Mouse (Mus musculus): ENCODE measurements around the gene Macrod1.
"Not testable (repeated sequence)": the region's sequence is repeated elsewhere in the genome, so short reads cannot be mapped to it uniquely, and the experiment has no call there.

The Macrod1 gene

DNA sequence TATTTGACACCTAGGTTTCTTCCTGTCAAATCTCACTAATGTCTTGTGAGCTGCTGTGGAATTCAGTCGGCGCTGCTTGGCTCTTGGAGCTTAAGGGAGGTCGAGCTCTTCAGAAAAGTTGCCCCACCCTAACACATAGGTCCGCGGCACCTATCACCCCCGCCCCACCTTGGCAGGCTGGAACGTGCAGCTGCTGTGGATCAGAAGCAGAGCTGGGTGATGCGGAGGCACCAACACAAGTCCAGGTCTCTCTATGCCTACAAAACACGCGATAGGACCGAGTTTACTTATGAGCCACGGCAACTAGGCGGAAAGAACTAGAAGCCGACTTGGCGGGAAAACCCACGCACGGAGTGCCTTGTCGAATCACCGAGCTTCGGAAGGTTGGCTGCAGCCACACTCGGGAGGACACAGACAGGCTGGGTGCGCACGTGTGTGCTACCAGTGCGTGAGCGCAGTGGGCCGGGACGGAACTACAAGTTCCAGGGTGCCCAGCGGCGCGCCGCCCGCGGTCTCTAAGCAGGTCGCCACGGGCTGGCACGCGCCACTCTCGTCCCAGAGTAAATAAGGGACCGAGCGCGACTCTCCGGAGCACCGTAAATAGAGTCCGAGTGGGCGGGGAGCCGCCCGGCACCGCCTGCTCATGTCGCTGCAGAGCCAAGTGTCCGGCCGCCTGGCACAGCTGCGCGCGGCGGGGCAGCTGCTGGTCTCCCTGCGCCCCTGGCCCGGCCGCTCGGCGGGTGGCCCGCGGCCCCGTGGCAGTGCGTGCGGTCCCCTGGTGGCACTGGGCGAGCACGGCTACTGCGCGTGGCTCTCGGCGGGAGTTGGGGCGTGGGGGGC is at the start of gene Macrod1:
Gene Macrod1, plus strand, starts transcription at position 563 of the 840 bp plus-strand sequence.
- DNase-seq: peak; percentile 84

DNA sequence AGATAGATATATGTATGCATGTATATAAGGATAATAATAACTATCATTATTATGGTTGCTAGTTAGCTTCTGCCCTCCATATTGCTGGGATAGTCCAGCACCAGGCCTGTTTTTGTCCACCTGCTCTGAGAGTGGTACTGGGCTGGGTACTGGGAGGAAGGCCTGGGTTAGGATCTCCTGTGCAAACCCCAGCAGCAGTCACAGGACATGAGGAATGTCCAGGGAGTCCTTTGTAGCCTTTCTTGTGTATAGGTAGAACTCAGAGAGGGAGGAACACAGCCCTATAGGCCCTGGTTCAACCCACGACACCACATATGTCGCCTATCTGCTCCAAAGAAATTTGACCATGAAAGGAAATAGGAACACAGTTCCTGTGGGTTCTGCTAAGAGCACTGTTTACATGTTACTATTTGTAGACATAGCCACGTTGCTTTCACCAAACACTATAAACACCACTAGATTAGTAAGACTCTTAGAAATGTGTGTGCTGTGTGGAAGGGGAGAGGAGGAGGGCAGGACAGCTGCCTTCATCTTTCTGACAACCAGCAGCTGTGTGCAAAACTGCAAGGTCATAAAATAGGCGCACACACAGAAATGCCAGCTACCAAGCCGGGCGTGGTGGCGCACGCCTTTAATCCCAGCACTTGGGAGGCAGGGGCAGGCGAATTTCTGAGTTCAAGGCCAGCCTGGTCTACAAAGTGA is 49.6 kb upstream of the Macrod1 start:
- no peak for DNase-seq

DNA sequence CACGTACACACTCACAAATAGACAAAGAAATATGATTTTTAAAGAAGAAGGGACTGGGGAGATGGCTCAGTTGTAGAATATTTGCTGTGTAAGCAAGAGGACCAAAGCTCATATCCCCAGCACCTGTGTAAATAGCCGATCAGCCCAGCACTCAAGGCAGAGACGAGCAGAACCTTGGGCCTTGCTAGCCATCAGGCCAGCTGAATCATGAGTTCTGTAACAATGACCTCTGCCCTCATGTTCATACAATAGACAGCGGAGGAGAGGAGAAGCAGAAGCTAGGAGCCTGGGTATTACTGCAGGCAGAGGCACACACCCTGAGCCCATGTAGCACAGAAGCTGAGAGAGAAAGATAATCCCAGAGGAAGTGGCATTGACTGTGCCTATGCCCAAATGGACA is 44.2 kb upstream of the Macrod1 start:
- no peak for DNase-seq

DNA sequence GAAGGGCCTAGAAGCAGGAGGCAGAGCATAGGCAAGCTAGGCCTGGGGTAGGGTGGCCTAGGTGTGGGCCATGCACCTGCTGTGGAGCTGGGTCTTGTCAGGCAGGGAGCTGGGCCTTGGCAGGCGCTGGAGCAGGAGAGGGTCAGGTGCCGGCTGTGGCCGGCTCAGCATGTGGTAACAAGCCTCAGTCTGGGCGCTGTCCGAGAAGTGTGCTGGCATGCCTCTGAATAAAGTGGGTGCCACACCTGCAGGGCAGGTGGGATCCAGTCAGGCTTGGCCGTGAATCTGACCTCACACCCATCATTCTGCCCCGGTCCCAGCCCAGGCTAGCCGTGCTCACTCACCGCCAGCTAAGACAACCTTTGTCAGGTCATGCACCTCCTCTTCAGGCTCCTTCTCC is 42.6 kb upstream of the Macrod1 start:
- no peak for DNase-seq

DNA sequence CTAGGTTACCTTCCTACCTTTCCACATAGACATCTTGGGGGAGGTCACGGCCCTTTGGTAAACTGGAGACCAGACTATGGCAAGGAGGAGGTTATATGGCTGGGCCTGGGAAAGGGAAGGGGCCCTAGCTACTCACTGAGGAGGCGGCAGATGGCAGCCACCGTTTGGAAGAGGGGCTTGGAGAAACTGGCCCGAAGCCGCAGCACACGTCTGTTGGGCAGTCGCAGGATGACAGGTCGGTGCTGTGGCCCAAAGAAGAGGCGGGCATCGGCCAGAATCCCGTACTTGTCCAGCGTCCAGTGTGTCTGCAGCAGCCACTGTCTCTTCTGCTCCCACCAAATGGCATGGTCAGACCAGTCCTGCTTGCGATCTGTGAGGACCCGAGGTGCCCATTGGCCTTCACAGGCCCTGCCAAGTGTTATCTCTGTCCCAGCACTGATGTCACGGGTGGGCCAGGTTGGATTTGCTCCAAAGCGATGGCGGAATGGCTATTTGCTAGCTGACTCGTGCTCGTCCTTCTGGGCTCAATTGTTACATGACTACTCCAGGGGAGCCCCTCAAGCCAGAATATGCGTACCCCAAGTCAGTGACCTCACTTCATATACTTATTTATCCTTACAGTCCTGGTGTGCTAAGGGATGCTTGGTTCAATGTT is 42.0 kb upstream of the Macrod1 start:
- DNase-seq: no peak

DNA sequence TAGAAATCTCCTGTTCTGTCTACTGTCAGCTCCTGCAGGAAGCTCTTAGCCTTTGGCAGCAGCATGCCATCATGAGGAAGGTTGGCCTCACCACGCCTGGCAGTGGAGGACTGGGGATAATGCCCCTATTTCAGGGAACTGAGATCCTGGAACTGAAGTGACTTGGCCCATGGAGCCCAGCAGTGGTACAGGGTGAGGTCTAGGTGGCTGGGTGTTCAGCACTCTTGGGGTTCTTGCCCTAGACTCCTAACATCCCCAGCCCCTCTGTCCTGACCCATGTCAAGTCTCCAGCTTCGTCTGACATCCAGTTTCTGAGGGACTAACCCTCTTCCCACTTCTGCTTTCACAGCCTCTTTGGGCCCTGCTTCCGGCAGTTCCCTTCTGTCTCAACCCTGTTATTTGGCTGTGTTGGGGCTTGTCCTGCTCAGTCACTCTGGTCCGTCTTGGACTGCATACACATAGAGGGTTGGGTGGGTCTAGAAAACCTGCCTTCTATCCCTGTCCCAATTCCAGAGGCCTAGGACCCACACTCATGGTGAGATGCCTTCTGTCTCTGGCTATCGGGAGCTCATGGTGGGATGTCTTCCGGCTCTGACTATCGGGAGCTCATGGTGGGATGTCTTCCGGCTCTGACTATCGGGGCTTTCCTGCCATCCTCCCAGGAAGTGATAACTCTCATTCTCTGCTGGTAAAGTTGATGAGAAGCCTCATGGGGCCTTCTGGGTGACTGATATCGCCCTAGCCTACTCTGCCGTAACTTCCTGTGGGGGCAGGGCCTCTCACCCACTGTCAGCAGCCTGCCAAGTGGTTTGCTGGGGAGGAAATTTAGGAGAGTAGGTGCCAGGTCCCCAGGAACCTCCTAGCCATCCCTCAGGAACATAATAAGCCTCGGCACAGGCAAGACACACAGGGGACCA is 38.8 kb upstream of the Macrod1 start:
- no peak for DNase-seq

DNA sequence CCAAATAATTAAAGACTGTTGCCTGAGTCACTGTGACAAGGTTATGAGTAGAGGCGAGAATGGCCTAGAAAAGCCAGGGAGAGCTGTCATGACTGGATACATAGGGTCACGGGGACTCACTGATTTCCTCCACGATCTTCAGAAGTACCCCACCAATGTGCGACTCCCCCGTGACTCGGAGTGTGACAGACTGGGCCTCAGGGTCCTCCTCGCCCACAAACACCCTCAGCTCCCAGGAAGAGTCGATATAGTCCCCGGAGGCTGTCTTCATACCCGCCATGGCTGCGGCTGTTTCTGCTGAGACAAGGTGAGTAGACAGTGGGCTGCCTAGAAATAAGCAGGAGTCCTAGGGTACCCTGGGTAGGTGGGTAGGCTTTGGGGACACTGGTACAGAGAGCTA is 38.1 kb upstream of the Macrod1 start:
- no peak for DNase-seq

DNA sequence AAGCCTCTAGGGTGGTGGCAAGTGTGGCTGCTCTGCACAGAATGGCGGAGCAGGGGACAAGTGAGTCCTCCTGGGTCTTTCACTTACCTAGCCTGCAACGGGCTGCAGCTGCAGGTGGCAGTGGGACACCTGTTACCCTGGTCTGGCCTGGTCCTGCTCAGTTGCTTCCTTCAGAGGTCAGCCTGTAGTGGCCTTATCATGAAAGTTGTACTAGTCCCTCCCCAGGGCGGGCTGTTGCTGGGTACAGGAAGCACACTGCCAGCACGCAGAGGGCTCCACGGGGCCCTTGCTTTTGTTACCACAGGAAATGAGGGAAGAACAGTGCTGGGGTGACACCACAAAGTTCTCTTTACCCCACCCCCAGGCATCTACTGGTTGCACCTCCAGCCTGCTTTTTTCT is 37.4 kb upstream of the Macrod1 start, which contains the start of gene Fermt3:
Gene Fermt3, minus strand, starts transcription at position 279 of the 400 bp plus-strand sequence.
- DNase-seq: no peak

DNA sequence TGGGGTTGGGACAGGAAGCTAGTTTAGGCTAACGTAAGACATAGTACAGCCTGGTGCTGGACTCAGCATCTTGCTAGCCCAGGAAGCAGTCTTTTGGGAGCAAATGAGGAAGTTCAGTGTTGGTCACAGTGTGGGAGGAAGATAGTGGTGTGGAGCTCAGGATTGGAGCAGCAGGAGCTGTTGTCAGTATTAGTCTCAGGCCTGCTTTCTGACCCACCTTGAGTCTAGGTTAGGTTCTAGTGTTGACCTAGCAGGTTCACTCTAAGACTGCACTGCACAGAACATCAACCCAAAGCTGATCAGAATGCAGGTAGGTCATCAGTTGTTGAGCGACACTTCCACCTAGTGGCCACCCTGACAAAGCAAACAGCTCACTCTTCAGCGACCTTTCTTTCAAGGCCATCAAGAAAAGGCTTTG is 36.4 kb upstream of the Macrod1 start:
- DNase-seq: peak; percentile 58

DNA sequence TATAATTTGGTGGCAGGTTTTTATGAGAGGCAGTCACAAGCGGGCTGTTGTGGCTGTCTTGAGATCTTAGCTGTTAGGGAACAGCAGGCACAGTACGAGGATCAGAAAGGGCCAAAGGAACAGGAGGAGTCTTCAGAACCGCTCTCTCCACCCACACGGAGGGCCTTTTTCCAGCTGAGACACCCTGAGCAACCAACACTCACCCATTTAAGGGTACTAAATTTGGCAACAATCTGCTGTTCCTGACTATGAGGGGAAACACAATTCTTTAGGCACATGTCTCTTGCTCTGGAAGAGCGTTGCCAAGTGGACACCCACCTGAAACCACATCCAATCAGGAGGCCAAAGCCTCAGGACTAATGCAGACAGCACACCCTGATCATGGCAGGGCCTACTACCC is 27.1 kb upstream of the Macrod1 start:
- DNase-seq: no peak

DNA sequence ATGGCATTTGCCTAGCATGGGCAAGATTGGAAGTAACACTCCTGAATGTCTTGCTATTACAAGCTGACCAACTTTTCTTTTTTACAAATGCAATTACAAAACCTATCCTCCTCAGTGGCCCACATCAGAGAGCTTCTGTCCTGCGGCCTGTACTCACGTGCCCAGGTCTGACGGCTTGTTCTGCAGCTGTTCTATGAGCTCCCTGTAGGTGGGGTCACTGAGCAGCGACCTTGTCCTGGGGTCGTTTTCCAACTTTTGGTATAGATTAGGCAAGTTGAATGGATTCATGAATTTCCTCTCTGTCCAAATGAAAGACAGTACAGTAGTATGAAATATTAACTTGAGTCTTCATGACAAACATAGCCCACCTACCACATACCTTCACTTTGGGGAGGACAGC is 22.6 kb upstream of the Macrod1 start:
- DNase-seq: no peak

DNA sequence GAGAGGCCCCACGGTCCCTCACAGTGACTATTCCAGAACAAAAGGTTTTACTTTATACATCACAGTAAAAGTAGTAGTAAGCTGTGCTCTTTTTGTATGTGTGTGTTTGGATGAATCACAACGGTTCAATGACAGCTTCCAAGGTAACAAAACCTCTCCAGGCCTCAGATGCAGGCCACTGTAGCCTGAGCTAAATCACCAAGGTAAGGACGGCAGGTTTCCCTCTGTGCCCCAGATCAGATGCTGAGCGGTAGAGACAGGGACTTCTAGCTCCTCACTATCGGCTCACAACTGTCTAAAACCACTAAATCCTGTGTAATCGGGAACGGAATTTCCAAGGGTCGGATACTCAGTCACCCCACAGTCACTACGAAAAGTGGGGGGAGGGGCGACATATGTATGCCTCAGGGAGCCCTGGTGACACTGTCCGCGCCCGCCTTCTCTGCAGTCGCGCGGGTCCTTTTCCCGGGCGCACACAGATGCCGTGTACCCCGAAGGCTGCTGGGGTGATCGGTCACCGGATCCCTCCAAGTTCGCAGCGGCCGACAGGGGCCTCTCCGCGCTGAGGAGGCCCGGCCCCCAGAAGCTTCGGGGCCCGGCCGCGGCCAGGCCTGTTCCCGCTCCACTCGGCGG is 17.4 kb upstream of the Macrod1 start:
- DNase-seq: peak; percentile 78

DNA sequence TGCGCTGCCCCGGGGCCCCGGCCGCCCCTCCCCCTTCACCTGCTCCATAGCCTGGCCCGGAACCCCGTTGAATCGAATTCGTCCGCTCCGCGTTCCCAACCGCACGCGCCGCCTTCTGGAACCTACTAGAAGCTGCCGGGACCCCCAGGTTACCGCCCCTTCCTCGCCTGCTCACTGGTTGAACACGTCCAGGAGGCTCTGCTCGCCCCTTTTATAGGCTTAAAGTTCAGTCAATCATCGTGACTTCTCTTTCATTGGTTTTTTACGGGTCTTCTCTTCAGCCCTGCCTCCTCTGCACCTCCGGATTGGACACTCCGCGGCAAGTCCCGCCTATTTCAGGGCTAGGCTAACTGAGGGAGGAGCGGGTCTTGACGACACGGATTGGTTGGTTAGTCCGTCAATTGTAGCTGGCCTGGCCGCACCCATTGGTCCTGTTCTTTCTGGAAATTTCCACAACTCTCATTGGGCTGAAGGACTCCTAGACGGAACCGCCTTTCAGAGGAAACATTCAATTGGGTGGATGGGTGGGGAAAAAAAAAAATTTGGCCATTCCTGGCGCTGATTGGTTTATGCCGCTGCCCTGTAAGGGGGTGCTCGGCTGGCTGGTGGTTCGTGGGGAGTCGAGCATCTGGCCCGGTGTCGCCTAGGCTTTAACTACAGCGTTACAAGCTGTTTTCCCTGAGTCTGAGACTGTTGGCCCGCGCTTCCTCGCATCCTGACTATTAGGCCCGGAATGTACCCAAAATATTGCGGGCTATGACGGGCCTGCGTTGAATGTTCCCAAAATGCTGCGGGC is 16.6 kb upstream of the Macrod1 start, which contains the start of gene Stip1:
Gene Stip1, minus strand, starts transcription at position 127 of the 796 bp plus-strand sequence.
- peak; percentile 100 for DNase-seq

DNA sequence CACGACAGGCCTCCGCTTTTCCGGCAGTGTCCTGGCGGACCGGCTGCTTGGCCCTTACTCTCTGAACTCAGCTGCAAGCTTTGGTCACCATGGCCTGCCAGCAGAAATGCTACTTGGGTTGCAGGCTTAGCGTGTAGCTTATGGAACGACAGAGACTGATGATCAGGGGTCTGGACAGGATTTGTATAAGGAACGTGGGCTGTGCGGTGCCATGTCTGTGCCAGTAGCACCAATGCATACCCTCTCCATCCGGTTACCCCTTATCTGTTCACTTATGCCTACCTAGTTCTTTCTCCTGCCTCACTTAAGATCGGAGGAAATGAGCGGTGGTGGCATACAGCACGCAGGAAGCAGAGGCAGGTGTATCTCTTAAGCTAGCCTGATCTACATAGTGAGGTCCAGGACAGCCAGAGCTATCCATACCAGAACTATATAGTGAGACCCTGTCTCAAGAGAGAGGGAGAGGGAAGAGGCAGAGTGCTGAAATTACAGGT is 15.9 kb upstream of the Macrod1 start:
- no peak for DNase-seq

DNA sequence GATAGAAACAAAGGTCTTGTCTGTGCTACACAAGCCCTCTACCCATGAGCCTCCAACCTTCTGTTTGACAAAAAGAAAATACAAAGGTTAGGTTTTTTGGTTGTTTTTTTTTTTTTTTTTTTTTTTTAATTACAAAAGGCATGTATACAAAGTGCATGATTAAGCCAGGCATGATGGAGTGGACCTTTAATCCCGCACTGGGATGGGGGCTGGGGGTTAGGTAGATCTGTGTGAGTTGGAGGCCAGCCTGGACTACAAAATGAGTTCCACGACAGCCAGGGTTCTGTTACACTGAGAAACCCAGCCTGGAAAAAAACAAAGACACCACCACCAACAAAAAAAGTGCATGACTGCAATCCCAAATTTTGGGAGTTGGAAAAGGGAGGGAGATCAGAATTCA is 15.4 kb upstream of the Macrod1 start:
- DNase-seq: peak; percentile 55

DNA sequence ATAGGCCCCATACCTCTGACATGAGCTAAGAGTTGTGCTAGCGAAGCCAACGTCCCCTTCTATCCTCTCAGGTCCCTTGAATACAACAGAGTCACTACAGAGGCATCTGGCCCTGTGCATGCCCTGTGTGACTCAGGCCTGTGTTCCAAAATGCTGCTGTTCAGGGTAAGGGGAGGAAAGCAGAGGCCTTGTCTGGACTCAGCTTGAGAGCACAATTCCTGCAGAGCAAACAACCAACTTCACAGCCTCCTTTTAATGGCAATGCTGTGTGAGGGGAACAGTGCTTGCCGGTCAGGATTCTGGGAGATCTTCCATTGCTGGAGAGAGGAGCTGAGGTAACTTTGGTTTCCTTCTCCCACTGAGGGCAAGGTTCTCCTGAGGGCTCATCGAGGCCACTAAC is 12.3 kb upstream of the Macrod1 start:
- DNase-seq: no peak

DNA sequence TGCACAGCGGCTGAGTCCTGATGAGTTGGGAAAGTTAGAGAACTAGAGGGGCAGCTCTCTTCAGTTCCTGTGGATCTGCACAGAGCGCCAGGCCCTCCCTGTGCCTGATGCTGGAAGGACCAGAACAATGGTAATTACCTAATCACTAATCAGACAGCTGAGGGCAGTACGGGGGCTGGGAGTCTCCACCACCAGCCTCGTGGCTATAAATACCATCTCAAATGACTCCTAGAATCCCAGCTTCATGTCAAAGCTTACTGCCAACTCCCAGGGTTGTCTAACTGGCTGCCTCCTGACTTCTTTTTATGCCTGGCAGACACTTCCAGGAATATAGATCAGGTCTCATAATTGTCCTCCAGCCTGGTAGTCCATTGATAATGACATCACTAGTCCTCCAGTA is 11.9 kb upstream of the Macrod1 start:
- no peak for DNase-seq

DNA sequence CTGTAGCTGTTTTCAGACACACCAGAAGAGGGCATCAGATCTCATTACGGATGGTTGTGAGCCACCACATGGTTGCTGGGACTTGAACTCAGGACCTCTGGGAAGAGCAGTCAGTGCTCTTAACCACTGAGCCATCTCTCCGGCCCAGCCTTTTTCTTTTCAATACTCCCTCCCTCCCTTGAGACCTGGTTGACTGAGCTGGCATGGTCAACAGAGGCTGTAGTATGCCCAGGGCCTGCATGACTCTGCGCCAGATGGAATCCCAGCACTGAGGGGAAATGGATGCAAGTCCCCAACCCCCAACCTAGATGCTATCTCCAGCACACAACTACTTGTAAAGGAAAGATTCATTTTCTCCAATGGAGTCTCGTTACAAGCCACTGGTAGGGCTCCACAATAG is 3.2 kb upstream of the Macrod1 start:
- not testable (repeated sequence) for DNase-seq

DNA sequence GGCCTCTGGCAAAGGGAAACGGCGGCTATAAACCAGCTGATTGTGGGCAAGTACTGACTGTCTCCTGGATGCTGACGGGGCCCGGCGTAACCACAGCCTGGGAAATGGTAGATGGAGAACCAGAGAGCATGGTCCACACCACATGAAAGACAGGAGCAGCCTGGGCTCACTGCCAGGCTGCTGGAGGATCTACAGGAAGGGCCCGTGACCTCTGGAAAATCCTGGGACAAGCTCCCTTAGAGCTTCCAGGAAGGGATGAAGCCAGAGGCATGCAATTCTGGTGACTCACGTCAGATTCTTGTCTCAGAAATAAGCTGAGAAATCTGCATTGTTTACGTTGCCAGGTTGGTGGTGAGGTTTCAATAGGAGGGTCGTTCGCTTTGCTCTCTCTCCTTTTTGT is 1.8 kb upstream of the Macrod1 start:
- DNase-seq: no peak

DNA sequence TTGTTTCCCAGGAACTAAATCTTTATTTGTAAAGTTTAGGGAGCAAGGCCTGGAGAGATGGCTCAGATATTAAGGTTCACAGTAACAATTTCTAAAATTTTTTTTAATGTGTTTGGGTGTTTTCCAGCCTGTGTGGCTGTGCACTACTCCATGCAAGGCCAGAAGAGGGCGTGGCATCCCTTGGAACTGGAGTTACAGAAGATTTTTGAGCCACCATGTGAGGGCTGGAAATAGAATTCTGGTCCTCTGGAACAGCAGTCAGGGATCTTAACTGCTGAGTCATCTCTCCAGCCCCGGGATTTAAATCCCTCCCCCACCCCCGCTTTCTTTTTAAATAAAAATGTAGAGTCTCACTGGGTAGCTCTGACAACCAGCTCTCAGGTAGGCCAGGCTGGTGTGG is 1.4 kb upstream of the Macrod1 start:
- DNase-seq: no peak

DNA sequence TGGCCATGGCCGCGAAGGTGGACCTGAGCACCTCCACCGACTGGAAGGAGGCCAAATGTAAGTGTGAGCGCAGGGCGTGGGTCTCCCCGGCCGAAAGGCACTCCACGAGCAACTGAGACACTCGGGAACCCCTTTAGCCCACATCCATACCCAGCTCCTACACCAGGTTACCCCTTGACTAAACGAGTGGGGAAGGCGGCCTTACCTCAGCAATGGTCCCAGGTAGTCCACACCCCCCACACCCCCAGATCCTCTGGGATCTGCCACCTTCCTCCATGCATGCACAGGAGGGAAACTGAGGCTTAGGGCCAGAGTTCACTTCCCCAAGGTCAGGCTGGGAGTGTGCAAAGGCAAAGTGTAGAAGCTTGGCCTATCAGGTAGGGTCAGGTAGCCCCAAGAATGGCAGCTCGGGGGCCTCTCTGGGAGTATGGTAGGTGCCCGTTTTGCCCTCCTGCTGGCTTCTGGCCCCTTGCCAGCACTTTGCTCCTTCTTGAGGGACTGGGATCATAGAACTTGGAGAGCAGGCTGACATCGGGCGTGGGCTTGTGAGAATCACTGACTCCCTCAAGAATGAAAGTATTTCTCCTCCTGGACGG is 614 bp downstream of the Macrod1 start:
- peak; percentile 80 for DNase-seq

All from cerebellum, adult 9-11 months (tissue).